Mouse (Mus musculus): ENCODE measurements around the gene Rilp. TPM values are rescaled to one million over a fixed set of nuclear protein-coding genes. Genes with fewer than 3 reads are reported as not detected.

The Rilp gene
- polyA plus RNA-seq, 1 experiment from 2014 or later: 2.7 TPM

- ATAC-seq (ENCODE audit: low FRiP score, low TSS enrichment): peak; percentile 88
- DNase-seq (ENCODE audit: low spot score): peak; percentile 93
- no peak for TF ChIP-seq CTCF (IDR thresholded peaks at IDR 0.05; ENCODE audit: low read depth)
- TF ChIP-seq EP300 (optimal IDR thresholded peaks at IDR 0.05): peak; percentile 60
- Histone ChIP-seq H3K4me3 (ENCODE audit: low read depth, low read length) (peak within 1 kb of the TSS; percentile 60), H3K36me3 (ENCODE audit: control insufficient read depth, insufficient read depth, low read length) (no peaks in the 10 kb centered on the region), H3K27me3 (ENCODE audit: control insufficient read depth, insufficient read depth, low read length) (no peaks in the 10 kb centered on the region), H3K9ac (ENCODE audit: low read length) (peak within 1 kb of the TSS; percentile 80), H3K9me3 (ENCODE audit: control insufficient read depth, low read length) (no peaks in the 10 kb centered on the region), H3K4me2 (replicated peaks; ENCODE audit: low read depth) (peak within 1 kb of the TSS; percentile 96), H3K27ac (replicated peaks) (peak within 1 kb of the TSS; percentile 91), H3K4me1 (replicated peaks; ENCODE audit: control insufficient read depth, insufficient read depth) (peaks cover 7% of the 10 kb centered on the region)
- whole genome bisulfite sequencing: under 1% methylated on average over 62 of the region's 62 CpGs
Observed at GRCm38 (mm10) chr11:75531469-75532242, 21.8 kb downstream of the Rilp start, which contains the start of gene Slc43a2. Gene Slc43a2 (plus strand): TSS chr11:75531694.

GRCm38 (mm10) chr11:75532340-75533277 is 22.7 kb downstream of the Rilp start:
- WGBS: 20% methylated on average over 38 of the region's 38 CpGs
- Histone ChIP-seq H3K27me3 (ENCODE audit: control insufficient read depth, insufficient read depth, low read length) (no peaks in the 10 kb centered on the region), H3K27ac (replicated peaks) (peak overlapping the region; percentile 53; the same call in 1 of the 2 replicates), H3K4me1 (replicated peaks; ENCODE audit: control insufficient read depth, insufficient read depth) (peaks cover 7% of the 10 kb centered on the region), H3K9me3 (ENCODE audit: control insufficient read depth, low read length) (no peaks in the 10 kb centered on the region), H3K36me3 (ENCODE audit: control insufficient read depth, insufficient read depth, low read length) (no peaks in the 10 kb centered on the region), H3K9ac (ENCODE audit: low read length) (peak overlapping the region; percentile 80), H3K4me3 (ENCODE audit: low read depth, low read length) (peak overlapping the region; percentile 60), H3K4me2 (replicated peaks; ENCODE audit: low read depth) (peak overlapping the region; percentile 96)
- no peak for DNase-seq (ENCODE audit: low spot score)
- 0 out of 2 replicates have a peak, but pooled peaks have one; percentile 11 for ATAC-seq (ENCODE audit: low FRiP score, low TSS enrichment)
- TF ChIP-seq EP300 (optimal IDR thresholded peaks at IDR 0.05): no peak
- no peak for TF ChIP-seq CTCF (IDR thresholded peaks at IDR 0.05; ENCODE audit: low read depth)

GRCm38 (mm10) chr11:75533314-75534015 is 23.6 kb downstream of the Rilp start:
- Histone ChIP-seq H3K4me1 (replicated peaks; ENCODE audit: control insufficient read depth, insufficient read depth) (peaks cover 10% of the 10 kb centered on the region), H3K27ac (replicated peaks) (no peak overlapping the region), H3K4me2 (replicated peaks; ENCODE audit: low read depth) (no peak overlapping the region; the same call in 1 of the 2 replicates), H3K36me3 (ENCODE audit: control insufficient read depth, insufficient read depth, low read length) (no peaks in the 10 kb centered on the region), H3K9me3 (ENCODE audit: control insufficient read depth, low read length) (no peaks in the 10 kb centered on the region), H3K4me3 (ENCODE audit: low read depth, low read length) (no peak overlapping the region; the same call in 1 of the 2 replicates), H3K9ac (ENCODE audit: low read length) (no peak overlapping the region), H3K27me3 (ENCODE audit: control insufficient read depth, insufficient read depth, low read length) (no peaks in the 10 kb centered on the region)
- no peak for DNase-seq (ENCODE audit: low spot score)
- ATAC-seq (ENCODE audit: low FRiP score, low TSS enrichment): no peak
- 72% methylated on average over 6 of the region's 6 CpGs for WGBS
- no peak for TF ChIP-seq CTCF (IDR thresholded peaks at IDR 0.05; ENCODE audit: low read depth)
- TF ChIP-seq EP300 (optimal IDR thresholded peaks at IDR 0.05): no peak

- Histone ChIP-seq H3K9me3 (ENCODE audit: control insufficient read depth, low read length) (no peaks in the 10 kb centered on the region), H3K4me1 (replicated peaks; ENCODE audit: control insufficient read depth, insufficient read depth) (peaks cover 10% of the 10 kb centered on the region), H3K4me2 (replicated peaks; ENCODE audit: low read depth) (no peak overlapping the region), H3K27ac (replicated peaks) (no peak overlapping the region), H3K27me3 (ENCODE audit: control insufficient read depth, insufficient read depth, low read length) (no peaks in the 10 kb centered on the region), H3K36me3 (ENCODE audit: control insufficient read depth, insufficient read depth, low read length) (no peaks in the 10 kb centered on the region), H3K9ac (ENCODE audit: low read length) (no peak overlapping the region), H3K4me3 (ENCODE audit: low read depth, low read length) (no peak overlapping the region)
- DNase-seq (ENCODE audit: low spot score): no peak
- TF ChIP-seq CTCF (IDR thresholded peaks at IDR 0.05; ENCODE audit: low read depth): no peak
- no peak for TF ChIP-seq EP300 (optimal IDR thresholded peaks at IDR 0.05)
- ATAC-seq (ENCODE audit: low FRiP score, low TSS enrichment): no peak
- 60% methylated on average over 4 of the region's 4 CpGs for WGBS
Observed at GRCm38 (mm10) chr11:75534286-75535033, 24.6 kb downstream of the Rilp start.
